Mouse (Mus musculus): ENCODE data around the gene Rnf214.

- no peak for TF ChIP-seq POLR2A (IDR thresholded peaks at IDR 0.05; ENCODE audit: control insufficient read depth, extremely low read depth, insufficient read depth, low read length, poor library complexity)
- TF ChIP-seq CTCF (IDR thresholded peaks at IDR 0.05; ENCODE audit: borderline replicate concordance, control insufficient read depth, extremely low read depth, insufficient read depth, low read length, poor library complexity), result no peak
These were observed 887 bp downstream of the Rnf214 start for GRCm38 (mm10) chr9:45905811-45906237.
